Mouse (Mus musculus): Measurements from ENCODE around the gene Wdtc1. TPM values are rescaled to one million over a fixed set of nuclear protein-coding genes. Genes with fewer than 3 reads are reported as not detected.

Gene Wdtc1
- 10 to 100 TPM; 33.2 to 36.7 TPM for total RNA-seq (2023)

DNA sequence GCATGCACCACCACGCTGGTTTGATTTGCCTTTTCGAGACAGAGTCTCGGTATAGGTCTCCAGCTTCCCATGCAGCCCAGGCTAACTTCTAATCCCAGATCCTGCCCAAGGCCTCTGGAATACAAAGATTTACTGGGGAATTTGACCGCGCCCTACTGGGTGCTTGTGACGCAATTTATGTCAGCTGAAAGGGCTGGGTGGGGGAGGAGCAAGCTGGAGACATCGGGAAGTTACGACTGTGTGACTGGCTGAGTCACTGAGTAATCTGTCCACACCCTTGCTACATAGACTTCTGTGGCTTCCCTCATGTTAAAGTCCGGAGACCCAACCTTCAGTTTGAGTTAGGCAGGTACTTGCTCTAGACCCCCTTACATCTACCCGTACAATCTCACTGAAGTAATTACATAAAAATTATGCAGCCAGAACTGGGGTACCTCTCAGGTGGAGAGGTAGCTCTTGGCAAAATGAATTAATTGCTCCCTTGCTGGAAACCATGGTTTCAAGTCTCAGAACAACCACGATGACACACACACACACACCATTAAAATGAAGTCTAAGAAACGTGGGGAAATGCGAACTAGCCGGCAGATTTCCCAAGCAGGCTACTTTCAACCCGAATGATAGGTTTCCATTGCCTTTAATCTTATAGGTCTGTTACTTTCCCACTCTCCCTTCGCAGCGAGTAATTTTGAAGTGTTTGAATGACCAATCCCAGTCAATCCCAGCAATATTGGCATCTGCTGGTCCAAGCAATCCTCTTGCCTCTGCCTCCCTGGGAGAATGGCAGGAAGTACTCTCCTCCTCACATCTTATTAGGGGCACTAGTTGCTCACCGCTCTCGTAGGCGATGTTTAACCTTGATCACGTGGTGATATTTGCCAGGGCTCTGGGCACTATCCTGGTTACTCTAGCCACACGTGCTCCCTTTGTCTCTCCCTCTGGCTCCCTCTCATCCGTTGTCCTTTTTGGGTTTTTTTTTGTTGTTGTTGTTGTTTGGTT lies at the start of gene Wdtc1:
TSS of gene Wdtc1 (minus strand) at position 115 of the 999 bp plus-strand sequence.

DNA sequence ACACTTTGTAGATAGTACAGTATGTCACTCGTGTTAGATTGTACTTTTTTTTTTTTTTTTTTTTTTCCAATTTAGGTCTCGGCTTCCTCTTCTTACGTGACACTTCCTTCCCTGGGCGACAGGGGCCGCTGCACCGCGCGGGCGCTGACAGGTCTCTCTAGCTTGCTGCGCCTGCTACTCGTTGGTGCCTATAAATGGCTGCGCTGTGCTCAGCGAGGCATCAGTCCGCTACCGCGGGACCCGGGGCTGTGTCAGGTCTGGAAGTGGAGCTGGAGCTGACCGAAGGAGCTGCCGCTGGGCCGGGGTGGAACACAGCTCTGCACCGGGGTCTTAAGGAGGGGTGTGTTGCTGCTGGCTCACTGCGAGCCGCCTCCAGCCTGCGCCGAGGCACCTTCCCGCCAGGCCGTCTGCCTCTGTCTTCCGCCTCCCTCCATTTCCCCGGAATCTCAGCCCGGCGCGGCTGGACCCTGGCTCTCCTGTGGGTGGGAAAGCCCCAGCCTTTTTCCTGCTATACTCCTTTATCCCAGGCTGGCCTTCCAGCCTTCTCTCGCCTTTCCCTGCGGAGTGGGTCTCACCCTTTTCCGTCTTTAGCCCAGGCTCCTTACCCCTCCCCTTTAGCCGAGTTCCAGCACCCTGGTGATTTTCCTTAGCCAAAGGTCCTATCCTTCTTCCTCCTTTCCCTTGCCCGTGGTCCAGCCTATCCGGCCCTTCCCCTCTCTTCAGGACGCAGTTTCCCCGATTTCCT lies 16.4 kb upstream of the Wdtc1 start, which contains the start of gene Slc9a1:
TSS of gene Slc9a1 (plus strand) at position 154 of the 745 bp plus-strand sequence.

DNA sequence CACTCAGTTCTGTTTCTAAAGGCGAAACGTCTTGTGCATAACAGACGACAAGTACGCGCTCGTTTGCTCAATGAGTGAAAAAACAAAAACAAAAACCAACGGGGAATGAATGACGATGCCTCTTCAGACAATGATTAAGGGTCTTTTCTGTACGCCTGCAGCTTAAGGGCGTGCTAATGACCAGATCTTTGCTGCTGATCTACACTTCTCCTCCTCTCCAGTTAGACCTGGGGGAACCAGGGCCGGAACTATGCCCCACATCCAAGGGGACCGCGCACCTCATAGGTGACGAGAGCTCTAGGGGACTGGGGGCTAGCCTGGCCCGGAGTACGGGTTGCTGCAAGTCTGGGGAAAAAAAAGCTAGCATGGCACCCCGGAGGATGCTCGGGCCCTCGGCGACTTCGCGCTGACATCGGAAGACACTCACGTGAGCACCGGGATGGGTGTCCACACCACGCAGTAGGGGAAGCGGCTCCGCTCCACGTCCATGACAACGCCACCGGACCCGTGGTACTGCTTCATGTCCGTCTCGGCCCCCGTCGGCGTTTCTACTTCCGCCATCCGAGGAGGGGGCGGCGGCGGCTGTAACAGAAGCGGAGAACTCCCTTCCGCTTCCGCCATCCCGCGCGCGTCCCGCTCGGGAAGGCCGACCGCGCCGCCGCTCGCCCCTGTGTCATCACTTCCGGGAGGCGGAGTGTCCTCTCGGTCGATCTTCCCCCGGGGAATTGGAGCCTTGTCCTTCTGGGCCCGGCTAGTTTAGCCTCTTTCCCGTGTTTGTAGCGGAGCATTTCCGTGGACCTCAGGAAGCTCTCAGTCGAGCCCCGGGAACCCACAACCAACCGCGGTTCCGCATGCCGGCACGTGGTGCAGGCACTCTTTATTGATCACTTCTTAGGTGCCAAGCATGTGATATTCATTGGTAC lies 75.9 kb downstream of the Wdtc1 start, which contains the start of gene Tmem222:
TSS of gene Tmem222 (minus strand) at position 689 of the 923 bp plus-strand sequence.

DNA sequence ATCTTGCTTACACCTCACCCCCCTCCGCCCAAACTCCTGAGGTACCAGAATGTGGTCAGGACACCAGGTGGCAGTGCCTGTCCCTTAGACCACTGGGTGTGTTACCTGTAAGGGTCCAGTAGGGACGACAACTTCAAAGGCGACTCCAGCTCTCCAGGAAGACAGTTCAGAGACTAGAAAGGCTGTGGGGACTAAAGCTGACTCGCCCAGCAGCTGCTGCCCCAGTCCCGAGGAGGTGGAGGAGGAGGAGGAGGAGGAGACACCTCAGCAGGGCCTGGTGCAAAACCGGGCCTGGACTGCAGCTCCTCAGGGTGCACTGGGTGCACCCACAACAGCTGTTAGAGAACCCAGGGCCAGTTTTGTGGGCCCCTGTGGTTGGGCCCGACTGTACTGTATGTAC lies 90.4 kb downstream of the Wdtc1 start, which contains the start of gene Sytl1:
TSS of gene Sytl1 (minus strand) at position 232 of the 400 bp plus-strand sequence.

Other genes starting within 250 kb of the Wdtc1 start
- gene Wasf2, start 223.0 kb downstream of the Wdtc1 start, total RNA-seq (2023) = 100 to 1,000 TPM; 361 to 372 TPM
- 1 to 10 TPM in 1 of 2 experiments, not detected in 1; 1.2 TPM for gene Cd164l2, start 141.3 kb downstream of the Wdtc1 start, total RNA-seq (2023)
- under 1 TPM; 0.26 to 0.61 TPM for gene Gpr3, start 140.9 kb downstream of the Wdtc1 start, total RNA-seq (2023)
- gene Map3k6, start 112.7 kb downstream of the Wdtc1 start, total RNA-seq (2023) = 10 to 100 TPM in 1 of 2 experiments, 1 to 10 TPM in 1; 6.7 to 11.1 TPM
- under 1 TPM; 0.67 to 0.73 TPM for gene Sytl1, start 90.4 kb downstream of the Wdtc1 start, total RNA-seq (2023)
- gene Tmem222, start 75.7 kb downstream of the Wdtc1 start, total RNA-seq (2023) = 10 to 100 TPM; 35.3 to 41.7 TPM
- 10 to 100 TPM; 53.1 to 56.3 TPM for gene Slc9a1, start 16.2 kb upstream of the Wdtc1 start, total RNA-seq (2023)
- gene Tent5b, start 126.7 kb upstream of the Wdtc1 start, total RNA-seq (2023) = not detected
- 1 to 10 TPM in 1 of 2 experiments, not detected in 1; 1.2 TPM for gene Trnp1, start 145.1 kb upstream of the Wdtc1 start, total RNA-seq (2023)
- gene Kdf1, start 165.5 kb upstream of the Wdtc1 start, total RNA-seq (2023) = not detected
- 10 to 100 TPM; 63.0 to 69.3 TPM for gene Nudc, start 192.5 kb upstream of the Wdtc1 start, total RNA-seq (2023)
- not detected for gene Nr0b2, start 199.9 kb upstream of the Wdtc1 start, total RNA-seq (2023)
- 10 to 100 TPM; 19.1 to 30.9 TPM for gene Gpatch3, start 221.3 kb upstream of the Wdtc1 start, total RNA-seq (2023)
- 10 to 100 TPM; 16.8 to 18.4 TPM for gene Gpn2, start 230.9 kb upstream of the Wdtc1 start, total RNA-seq (2023)
- 1 to 10 TPM; 2.9 to 3.6 TPM for gene Sfn, start 248.7 kb upstream of the Wdtc1 start, total RNA-seq (2023)